Mouse (Mus musculus): Measurements from ENCODE around the gene Teddm1b. TPM values are rescaled to one million over a fixed set of nuclear protein-coding genes. Genes with fewer than 3 reads are reported as not detected.

Gene Teddm1b
- total RNA-seq (2021) (not detected), polyA plus RNA-seq (2012; rRNA removed) (not detected in 2 replicates)
- long read RNA-seq, result 0 reads

DNA sequence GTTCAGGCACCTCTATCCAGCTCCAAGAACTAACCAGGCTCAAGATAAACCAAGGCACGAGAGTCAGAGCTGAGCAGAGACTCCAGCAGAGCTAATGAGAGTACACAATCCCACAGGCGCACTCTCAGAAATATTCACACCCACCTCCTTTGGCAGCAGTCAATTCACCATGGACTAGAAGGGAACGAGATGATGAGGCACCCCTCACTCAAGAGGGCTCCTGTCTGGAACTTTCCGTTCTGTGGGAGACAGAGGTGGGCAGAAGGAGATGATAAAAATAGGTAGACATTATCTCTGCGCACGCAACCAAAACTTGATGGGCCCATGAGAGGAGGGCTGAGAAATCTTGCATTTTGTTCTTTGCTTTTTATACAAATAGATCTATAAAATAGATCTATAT lies at the start of gene Teddm1b:
Teddm1b (plus strand) TSS at position 301 of the 400 bp plus-strand sequence.
- no peaks in the 10 kb centered on the region for H3K36me3 ChIP-seq (ENCODE audit: control insufficient read depth, insufficient read depth, low read length)
- intact Hi-C loops (cut with DNase I), result no loop called here
- no peak within 1 kb of the TSS for H3K4me3 ChIP-seq
- no peaks in the 10 kb centered on the region for H3K4me1 ChIP-seq (ENCODE audit: control insufficient read depth, insufficient read depth, low read length)
- TF ChIP-seq EP300 (IDR thresholded peaks at IDR 0.05; ENCODE audit: insufficient read depth, low read depth, low read length) (no peak), POLR2A (IDR thresholded peaks at IDR 0.05; ENCODE audit: insufficient read depth, low read depth, low read length) (no peak), CTCF (IDR thresholded peaks at IDR 0.05) (no peak)
- no peak within 1 kb of the TSS for H3K9ac ChIP-seq (ENCODE audit: low read depth, low read length)
- WGBS, result 73% methylated on average over 6 of the region's 6 CpGs
- no peaks in the 10 kb centered on the region for H3K27me3 ChIP-seq (ENCODE audit: control insufficient read depth, insufficient read depth, low read length)
- no peaks in the 10 kb centered on the region for H3K79me2 ChIP-seq (replicated peaks; ENCODE audit: control insufficient read depth, insufficient read depth, low read length)
- H3K27ac ChIP-seq, result no peak within 1 kb of the TSS
- DNase-seq, result no peak

DNA sequence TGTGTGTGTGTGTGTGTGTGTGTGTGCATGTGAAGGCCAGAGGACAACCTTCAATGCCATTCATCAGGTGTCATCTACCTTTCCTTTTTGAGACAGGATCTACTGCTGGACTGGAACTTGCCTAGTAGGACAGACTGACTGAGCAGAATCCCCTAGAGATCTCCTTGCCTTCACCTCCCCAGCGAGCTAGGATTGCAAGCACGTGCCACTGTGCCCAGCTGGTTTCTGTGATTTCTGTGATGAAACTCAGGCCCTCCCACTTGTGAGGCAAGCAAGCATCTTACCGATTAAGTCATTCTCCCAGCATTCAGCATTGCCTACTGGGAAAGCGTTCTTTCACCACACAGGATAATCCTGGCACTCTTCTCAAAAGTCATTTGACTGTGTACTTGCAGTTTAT lies 43.4 kb upstream of the Teddm1b start:
- H3K36me3 ChIP-seq (ENCODE audit: control insufficient read depth, insufficient read depth, low read length), result no peaks in the 10 kb centered on the region
- H3K9ac ChIP-seq (ENCODE audit: low read depth, low read length), result no peak overlapping the region
- no peak overlapping the region for H3K27ac ChIP-seq
- 65% methylated on average over 4 of the region's 4 CpGs for WGBS
- H3K79me2 ChIP-seq (replicated peaks; ENCODE audit: control insufficient read depth, insufficient read depth, low read length), result no peaks in the 10 kb centered on the region
- DNase-seq, result no peak
- TF ChIP-seq CTCF (IDR thresholded peaks at IDR 0.05) (no peak), POLR2A (IDR thresholded peaks at IDR 0.05; ENCODE audit: insufficient read depth, low read depth, low read length) (no peak), EP300 (IDR thresholded peaks at IDR 0.05; ENCODE audit: insufficient read depth, low read depth, low read length) (no peak)
- H3K27me3 ChIP-seq (ENCODE audit: control insufficient read depth, insufficient read depth, low read length), result no peaks in the 10 kb centered on the region
- no peaks in the 10 kb centered on the region for H3K4me1 ChIP-seq (ENCODE audit: control insufficient read depth, insufficient read depth, low read length)
- intact Hi-C loops (cut with DNase I), result no loop called here
- H3K4me3 ChIP-seq, result no peak overlapping the region

DNA sequence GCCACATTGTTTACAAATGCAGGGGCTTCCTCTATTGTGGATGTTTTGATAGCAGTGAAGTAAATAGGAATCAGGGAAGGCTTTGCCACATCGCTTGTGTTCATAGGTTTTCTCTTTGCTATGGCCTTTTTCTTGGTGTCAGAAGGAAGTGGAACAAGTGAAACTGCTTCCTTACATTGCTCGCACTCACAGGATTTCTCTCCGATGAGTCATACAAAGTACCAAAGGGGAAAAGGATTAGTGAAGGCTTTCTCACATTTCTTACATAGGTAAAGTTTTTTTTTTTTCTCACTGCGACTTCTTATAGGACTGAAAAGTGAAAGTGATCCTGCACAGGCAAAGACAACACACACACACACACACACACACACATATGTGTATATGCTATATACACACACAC lies 38.1 kb upstream of the Teddm1b start:
- H3K4me3 ChIP-seq, result no peak overlapping the region
- no peak overlapping the region for H3K9ac ChIP-seq (ENCODE audit: low read depth, low read length)
- no peaks in the 10 kb centered on the region for H3K36me3 ChIP-seq (ENCODE audit: control insufficient read depth, insufficient read depth, low read length)
- no peaks in the 10 kb centered on the region for H3K79me2 ChIP-seq (replicated peaks; ENCODE audit: control insufficient read depth, insufficient read depth, low read length)
- TF ChIP-seq POLR2A (IDR thresholded peaks at IDR 0.05; ENCODE audit: insufficient read depth, low read depth, low read length), result no peak
- TF ChIP-seq EP300 (IDR thresholded peaks at IDR 0.05; ENCODE audit: insufficient read depth, low read depth, low read length), result no peak
- TF ChIP-seq CTCF (IDR thresholded peaks at IDR 0.05), result no peak
- no peaks in the 10 kb centered on the region for H3K27me3 ChIP-seq (ENCODE audit: control insufficient read depth, insufficient read depth, low read length)
- no peak overlapping the region for H3K27ac ChIP-seq
- WGBS, result 36% methylated on average over 4 of the region's 4 CpGs
- no peaks in the 10 kb centered on the region for H3K4me1 ChIP-seq (ENCODE audit: control insufficient read depth, insufficient read depth, low read length)
- no peak for DNase-seq
- intact Hi-C loops (cut with DNase I), result no loop called here

DNA sequence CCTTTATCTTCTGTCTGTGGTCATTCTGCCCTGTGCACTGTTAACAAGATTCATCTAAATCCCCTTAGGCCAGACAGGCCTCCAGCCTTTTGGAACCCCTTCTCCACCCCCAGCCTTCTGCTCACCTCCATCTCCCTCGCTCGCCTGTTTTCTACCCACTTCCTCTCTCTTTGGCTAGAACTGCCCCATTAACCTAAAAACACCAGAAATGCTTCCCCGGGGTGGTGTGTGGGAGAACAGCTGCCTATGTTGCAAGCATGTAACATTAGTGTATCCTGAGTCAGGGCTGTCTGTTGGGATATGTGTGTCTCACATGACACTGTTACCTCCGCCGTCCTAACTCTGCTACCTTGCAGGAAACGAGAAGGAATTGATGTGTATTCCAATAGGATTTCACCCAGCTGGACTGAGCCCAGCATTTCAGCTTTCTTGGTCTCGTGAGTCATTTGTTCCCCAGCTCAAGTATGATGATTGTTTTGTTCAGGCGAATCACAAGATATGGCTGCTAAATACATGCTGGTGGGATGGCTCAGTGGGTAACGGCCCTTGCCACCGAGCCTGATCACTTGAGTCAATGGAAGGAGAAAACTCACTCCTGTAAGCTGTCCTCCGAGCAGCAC lies 31.9 kb upstream of the Teddm1b start:
- TF ChIP-seq POLR2A (IDR thresholded peaks at IDR 0.05; ENCODE audit: insufficient read depth, low read depth, low read length) (no peak), CTCF (IDR thresholded peaks at IDR 0.05) (no peak), EP300 (IDR thresholded peaks at IDR 0.05; ENCODE audit: insufficient read depth, low read depth, low read length) (no peak)
- Histone ChIP-seq H3K27me3 (ENCODE audit: control insufficient read depth, insufficient read depth, low read length) (no peaks in the 10 kb centered on the region), H3K4me3 (no peak overlapping the region), H3K4me1 (ENCODE audit: control insufficient read depth, insufficient read depth, low read length) (peaks cover 1% of the 10 kb centered on the region; the same call in 1 of the 2 replicates), H3K79me2 (replicated peaks; ENCODE audit: control insufficient read depth, insufficient read depth, low read length) (no peaks in the 10 kb centered on the region), H3K27ac (no peak overlapping the region), H3K9ac (ENCODE audit: low read depth, low read length) (no peak overlapping the region), H3K36me3 (ENCODE audit: control insufficient read depth, insufficient read depth, low read length) (no peaks in the 10 kb centered on the region)
- WGBS, result 68% methylated on average over 11 of the region's 11 CpGs
- no peak for DNase-seq
- intact Hi-C loops (cut with DNase I), result no loop called here

DNA sequence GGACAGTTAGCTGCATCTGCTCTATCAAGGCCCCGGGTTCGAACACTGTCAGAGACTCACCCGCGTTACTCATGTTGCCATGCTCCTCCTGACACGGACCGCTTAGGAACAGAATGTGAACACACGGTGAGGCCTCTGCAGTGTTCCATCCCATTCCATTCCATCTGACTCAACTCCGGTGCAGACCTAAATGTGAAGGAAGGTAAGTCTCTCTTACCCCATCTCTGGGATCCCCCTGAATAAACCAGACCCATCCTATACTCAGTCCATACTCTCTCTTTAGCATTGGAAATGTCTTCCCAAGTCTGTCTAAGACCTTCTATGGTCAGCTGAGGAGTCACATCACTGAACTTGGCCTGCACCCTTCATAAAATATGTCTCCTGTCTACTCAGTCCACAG lies 30.1 kb upstream of the Teddm1b start, which contains the start of gene Rgsl1:
Rgsl1 (minus strand) TSS at position 101 of the 400 bp plus-strand sequence.
- no peak for TF ChIP-seq POLR2A (IDR thresholded peaks at IDR 0.05; ENCODE audit: insufficient read depth, low read depth, low read length)
- TF ChIP-seq CTCF (IDR thresholded peaks at IDR 0.05), result no peak
- TF ChIP-seq EP300 (IDR thresholded peaks at IDR 0.05; ENCODE audit: insufficient read depth, low read depth, low read length), result no peak
- H3K27me3 ChIP-seq (ENCODE audit: control insufficient read depth, insufficient read depth, low read length), result no peaks in the 10 kb centered on the region
- no peak for DNase-seq
- no peak within 1 kb of the TSS for H3K4me3 ChIP-seq
- peaks cover 1% of the 10 kb centered on the region; the same call in 1 of the 2 replicates for H3K4me1 ChIP-seq (ENCODE audit: control insufficient read depth, insufficient read depth, low read length)
- no peak within 1 kb of the TSS for H3K9ac ChIP-seq (ENCODE audit: low read depth, low read length)
- WGBS, result 96% methylated on average over 8 of the region's 8 CpGs
- no peaks in the 10 kb centered on the region for H3K79me2 ChIP-seq (replicated peaks; ENCODE audit: control insufficient read depth, insufficient read depth, low read length)
- H3K27ac ChIP-seq, result no peak within 1 kb of the TSS
- intact Hi-C loops (cut with DNase I), result no loop called here
- no peaks in the 10 kb centered on the region for H3K36me3 ChIP-seq (ENCODE audit: control insufficient read depth, insufficient read depth, low read length)

DNA sequence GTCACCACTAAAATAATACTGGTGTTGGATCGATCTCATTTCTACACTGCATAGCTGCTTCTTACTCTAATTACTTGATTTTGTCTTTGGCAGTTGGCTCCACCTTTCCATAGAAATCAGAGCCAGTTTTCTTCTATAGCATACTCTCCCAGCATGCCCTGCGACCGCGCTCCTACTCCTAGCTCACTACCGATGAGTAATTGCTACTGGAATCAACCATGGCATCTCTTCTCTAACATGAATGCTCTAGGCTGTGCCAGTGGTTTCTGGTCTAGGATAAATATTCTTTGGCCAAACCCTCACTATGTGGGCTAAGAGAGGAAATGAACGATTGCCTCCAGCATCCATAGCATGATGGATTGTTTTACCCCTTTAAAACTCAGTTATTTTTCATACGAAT lies 27.7 kb upstream of the Teddm1b start:
- no peaks in the 10 kb centered on the region for H3K36me3 ChIP-seq (ENCODE audit: control insufficient read depth, insufficient read depth, low read length)
- no peaks in the 10 kb centered on the region for H3K79me2 ChIP-seq (replicated peaks; ENCODE audit: control insufficient read depth, insufficient read depth, low read length)
- no peak overlapping the region for H3K4me3 ChIP-seq
- DNase-seq, result no peak
- intact Hi-C loops (cut with DNase I), result no loop called here
- WGBS, result 78% methylated on average over 7 of the region's 7 CpGs
- H3K9ac ChIP-seq (ENCODE audit: low read depth, low read length), result no peak overlapping the region
- TF ChIP-seq EP300 (IDR thresholded peaks at IDR 0.05; ENCODE audit: insufficient read depth, low read depth, low read length) (no peak), POLR2A (IDR thresholded peaks at IDR 0.05; ENCODE audit: insufficient read depth, low read depth, low read length) (no peak), CTCF (IDR thresholded peaks at IDR 0.05) (no peak)
- H3K27me3 ChIP-seq (ENCODE audit: control insufficient read depth, insufficient read depth, low read length), result no peaks in the 10 kb centered on the region
- H3K4me1 ChIP-seq (ENCODE audit: control insufficient read depth, insufficient read depth, low read length), result peaks cover 1% of the 10 kb centered on the region; the same call in 1 of the 2 replicates
- no peak overlapping the region for H3K27ac ChIP-seq
